Mouse (Mus musculus) embryonic facial prominence, embryonic 10.5 days (tissue): ENCODE data around the gene Zcchc17. TPM values are rescaled to one million over a fixed set of nuclear protein-coding genes. Genes with fewer than 3 reads are reported as not detected.
A peak's percentile ranks its signal among the peaks of the same experiment; 100 is the strongest.

Experiments
- DNase-seq: peaks from one replicate; pipeline ENCODE4 v3.0.0-alpha.2; 2017; ENCODE audit warnings: low spot score
- H3K27ac ChIP-seq: fragments of 300-500 bp; sonication (generic); replicated peaks from 2 replicates; pipeline ENCODE4 v1.5.1; 2016; ENCODE audit warnings: mild to moderate bottlenecking
- H3K27me3 ChIP-seq: fragments of 300-500 bp; sonication (generic); replicated peaks from 2 replicates; pipeline ENCODE4 v1.6.1; 2016; ENCODE audit warnings: low read depth, mild to moderate bottlenecking; ENCODE audit not compliant: poor library complexity, severe bottlenecking
- H3K36me3 ChIP-seq: fragments of 300-500 bp; sonication (generic); replicated peaks from 2 replicates; pipeline ENCODE4 v1.6.1; 2016; ENCODE audit warnings: mild to moderate bottlenecking, moderate library complexity
- H3K4me1 ChIP-seq: fragments of 300-500 bp; sonication (generic); 2 replicates; pipeline ENCODE4 v1.6.1; 2016
- H3K4me3 ChIP-seq: fragments of 300-500 bp; sonication (generic); 2 replicates; pipeline ENCODE4 v1.5.1; 2016; ENCODE audit warnings: mild to moderate bottlenecking, moderate library complexity
- H3K9me3 ChIP-seq: fragments of 300-500 bp; sonication (generic); 2 replicates; pipeline ENCODE4 v1.6.1; 2016; ENCODE audit warnings: mild to moderate bottlenecking
- WGBS: fragments of 180-500 bp; shearing (Covaris S2); methylation state at CpG from one replicate; pipeline ENCODE4 v1.1.7; 2016; 5-methylcytosine and 5-hydroxymethylcytosine counted together
- polyA plus RNA-seq: library from polyadenylated mRNA; unstranded; fragments of >200 nt; fragmentation: Nextera tagmentation; extraction: Ambion mirVana; gene quantifications from 2 replicates; pipeline ENCODE4 v1.2.1, GENCODE M21; 2016

Gene Zcchc17
- polyA plus RNA-seq, 1 experiment from 2014 or later: 73.3 TPM

GRCm38 (mm10) chr4:130297123-130297529, 62.6 kb downstream of the Zcchc17 start:
- H3K4me1 ChIP-seq: peaks cover 8% of the 10 kb centered on the region; the same call in 1 of the 2 replicates
- peaks cover 16% of the 10 kb centered on the region for H3K27me3 ChIP-seq
- H3K36me3 ChIP-seq: no peaks in the 10 kb centered on the region
- WGBS: 25% methylated on average over 13 of the region's 13 CpGs
- H3K4me3 ChIP-seq: no peak overlapping the region
- H3K9me3 ChIP-seq: no peaks in the 10 kb centered on the region
- peak; percentile 48 for DNase-seq
- no peak overlapping the region for H3K27ac ChIP-seq

- Histone ChIP-seq H3K27me3 (peaks cover 9% of the 10 kb centered on the region), H3K4me1 (peaks cover 5% of the 10 kb centered on the region; the same call in 1 of the 2 replicates), H3K36me3 (no peaks in the 10 kb centered on the region), H3K9me3 (no peaks in the 10 kb centered on the region), H3K4me3 (no peak overlapping the region), H3K27ac (no peak overlapping the region)
- no peak for DNase-seq
- 87% methylated on average over 13 of the region's 13 CpGs for WGBS
Measured at GRCm38 (mm10) chr4:130296243-130296965, 63.3 kb downstream of the Zcchc17 start.

GRCm38 (mm10) chr4:130295047-130295745, 64.5 kb downstream of the Zcchc17 start:
- Histone ChIP-seq H3K36me3 (no peaks in the 10 kb centered on the region), H3K4me1 (peaks cover 5% of the 10 kb centered on the region; the same call in 1 of the 2 replicates), H3K9me3 (no peaks in the 10 kb centered on the region), H3K27me3 (peaks cover 9% of the 10 kb centered on the region), H3K27ac (no peak overlapping the region), H3K4me3 (no peak overlapping the region)
- WGBS: 61% methylated on average over 23 of the region's 23 CpGs
- DNase-seq: no peak

GRCm38 (mm10) chr4:130294513-130294912, 65.2 kb downstream of the Zcchc17 start:
- no peaks in the 10 kb centered on the region for H3K9me3 ChIP-seq
- 85% methylated on average over 8 of the region's 8 CpGs for WGBS
- no peak for DNase-seq
- H3K4me3 ChIP-seq: no peak overlapping the region
- no peaks in the 10 kb centered on the region for H3K36me3 ChIP-seq
- H3K27ac ChIP-seq: no peak overlapping the region
- H3K4me1 ChIP-seq: peaks cover 5% of the 10 kb centered on the region; the same call in 1 of the 2 replicates
- peaks cover 9% of the 10 kb centered on the region for H3K27me3 ChIP-seq

- 6% methylated on average over 4 of the region's 4 CpGs for WGBS
- Histone ChIP-seq H3K9me3 (no peaks in the 10 kb centered on the region), H3K27ac (no peak overlapping the region), H3K36me3 (no peaks in the 10 kb centered on the region), H3K27me3 (peaks cover 12% of the 10 kb centered on the region), H3K4me1 (0 out of 2 replicates have a peak, but pooled peaks cover 5% of the 10 kb centered on the region), H3K4me3 (no peak overlapping the region)
- DNase-seq: peak; percentile 85
Measured at GRCm38 (mm10) chr4:130292271-130292670, 67.5 kb downstream of the Zcchc17 start.

GRCm38 (mm10) chr4:130289824-130290223, 69.9 kb downstream of the Zcchc17 start:
- DNase-seq: no peak
- Histone ChIP-seq H3K27me3 (peaks cover 25% of the 10 kb centered on the region), H3K4me3 (no peak overlapping the region), H3K4me1 (no peaks in the 10 kb centered on the region), H3K27ac (no peak overlapping the region), H3K36me3 (no peaks in the 10 kb centered on the region), H3K9me3 (no peaks in the 10 kb centered on the region)
- 78% methylated on average over 3 of the region's 3 CpGs for WGBS

- H3K27me3 ChIP-seq: peaks cover 33% of the 10 kb centered on the region
- 53% methylated on average over 3 of the region's 3 CpGs for WGBS
- no peaks in the 10 kb centered on the region for H3K36me3 ChIP-seq
- no peak for DNase-seq
- no peak overlapping the region for H3K27ac ChIP-seq
- H3K4me3 ChIP-seq: no peak overlapping the region
- no peaks in the 10 kb centered on the region for H3K4me1 ChIP-seq
- H3K9me3 ChIP-seq: no peaks in the 10 kb centered on the region
Measured at GRCm38 (mm10) chr4:130286531-130286930, 73.2 kb downstream of the Zcchc17 start.

GRCm38 (mm10) chr4:130283826-130284225, 75.9 kb downstream of the Zcchc17 start:
- no peaks in the 10 kb centered on the region for H3K36me3 ChIP-seq
- no peaks in the 10 kb centered on the region for H3K9me3 ChIP-seq
- DNase-seq: no peak
- H3K4me1 ChIP-seq: no peaks in the 10 kb centered on the region
- no peak overlapping the region for H3K27ac ChIP-seq
- WGBS: 85% methylated on average over 9 of the region's 9 CpGs
- no peak overlapping the region for H3K4me3 ChIP-seq
- H3K27me3 ChIP-seq: peaks cover 43% of the 10 kb centered on the region

GRCm38 (mm10) chr4:130282856-130283255, 76.9 kb downstream of the Zcchc17 start:
- H3K4me3 ChIP-seq: no peak overlapping the region
- H3K4me1 ChIP-seq: no peaks in the 10 kb centered on the region
- no peaks in the 10 kb centered on the region for H3K36me3 ChIP-seq
- 70% methylated on average over 5 of the region's 5 CpGs for WGBS
- no peak for DNase-seq
- no peaks in the 10 kb centered on the region for H3K9me3 ChIP-seq
- H3K27ac ChIP-seq: no peak overlapping the region
- H3K27me3 ChIP-seq: peaks cover 49% of the 10 kb centered on the region

- Histone ChIP-seq H3K4me1 (peaks cover 24% of the 10 kb centered on the region), H3K27ac (no peak within 1 kb of the TSS), H3K4me3 (no peak within 1 kb of the TSS), H3K27me3 (peaks cover 63% of the 10 kb centered on the region), H3K36me3 (no peaks in the 10 kb centered on the region), H3K9me3 (no peaks in the 10 kb centered on the region)
- WGBS: 64% methylated on average over 2 of the region's 2 CpGs
- DNase-seq: no peak
Measured at GRCm38 (mm10) chr4:130279105-130279504, 80.6 kb downstream of the Zcchc17 start, which contains the start of gene Serinc2. Serinc2 (minus strand) TSS chr4:130279205.

GRCm38 (mm10) chr4:130276573-130277176, 83.1 kb downstream of the Zcchc17 start:
- Histone ChIP-seq H3K9me3 (no peaks in the 10 kb centered on the region), H3K36me3 (no peaks in the 10 kb centered on the region), H3K4me1 (peaks cover 33% of the 10 kb centered on the region), H3K27ac (no peak overlapping the region), H3K27me3 (peaks cover 81% of the 10 kb centered on the region), H3K4me3 (no peak overlapping the region)
- no peak for DNase-seq
- WGBS: 61% methylated on average over 7 of the region's 7 CpGs

GRCm38 (mm10) chr4:130275823-130276105, 84.0 kb downstream of the Zcchc17 start:
- Histone ChIP-seq H3K4me3 (peak overlapping the region; percentile 80), H3K9me3 (no peaks in the 10 kb centered on the region), H3K4me1 (peaks cover 33% of the 10 kb centered on the region), H3K27me3 (peaks cover 85% of the 10 kb centered on the region), H3K27ac (0 out of 2 replicates have a peak overlapping the region, but pooled peaks have one; percentile 93), H3K36me3 (no peaks in the 10 kb centered on the region)
- WGBS: 45% methylated on average over 5 of the region's 5 CpGs
- DNase-seq: no peak
